Mouse (Mus musculus): ENCODE data around the gene Mdga1. TPM values are rescaled to one million over a fixed set of nuclear protein-coding genes. Genes with fewer than 3 reads are reported as not detected.

Mdga1 gene
- polyA plus RNA-seq, 1 experiment from 2014 or later, result 13.1 TPM

GRCm38 (mm10) chr17:29995986-29996385 is 26.1 kb upstream of the Mdga1 start:
- H3K9ac ChIP-seq (replicated peaks), result no peak overlapping the region
- H3K4me2 ChIP-seq (replicated peaks), result no peak overlapping the region
- no peaks in the 10 kb centered on the region for H3K36me3 ChIP-seq
- no peak overlapping the region for H3K27ac ChIP-seq (replicated peaks)
- H3K4me3 ChIP-seq, result no peak overlapping the region
- no peaks in the 10 kb centered on the region for H3K9me3 ChIP-seq
- peaks cover 32% of the 10 kb centered on the region for H3K27me3 ChIP-seq
- WGBS, result 86% methylated on average over 5 of the region's 5 CpGs
- no peaks in the 10 kb centered on the region for H3K4me1 ChIP-seq
- ATAC-seq (ENCODE audit: low FRiP score, low read depth), result no peak

GRCm38 (mm10) chr17:29994459-29994858 is 24.6 kb upstream of the Mdga1 start:
- H3K27ac ChIP-seq (replicated peaks), result no peak overlapping the region
- H3K4me3 ChIP-seq, result no peak overlapping the region
- 74% methylated on average over 4 of the region's 4 CpGs for WGBS
- H3K9ac ChIP-seq (replicated peaks), result no peak overlapping the region
- H3K9me3 ChIP-seq, result no peaks in the 10 kb centered on the region
- H3K36me3 ChIP-seq, result no peaks in the 10 kb centered on the region
- peaks cover 25% of the 10 kb centered on the region for H3K27me3 ChIP-seq
- ATAC-seq (ENCODE audit: low FRiP score, low read depth), result no peak
- no peak overlapping the region for H3K4me2 ChIP-seq (replicated peaks)
- H3K4me1 ChIP-seq, result no peaks in the 10 kb centered on the region

- whole genome bisulfite sequencing, result 88% methylated on average over 3 of the region's 3 CpGs
- Histone ChIP-seq H3K27ac (replicated peaks) (no peak overlapping the region), H3K36me3 (no peaks in the 10 kb centered on the region), H3K9ac (replicated peaks) (no peak overlapping the region), H3K9me3 (no peaks in the 10 kb centered on the region), H3K4me3 (no peak overlapping the region), H3K4me2 (replicated peaks) (no peak overlapping the region), H3K27me3 (peaks cover 25% of the 10 kb centered on the region), H3K4me1 (no peaks in the 10 kb centered on the region)
- no peak for ATAC-seq (ENCODE audit: low FRiP score, low read depth)
These were observed 24.1 kb upstream of the Mdga1 start for GRCm38 (mm10) chr17:29994011-29994410.

GRCm38 (mm10) chr17:29993488-29993887 is 23.6 kb upstream of the Mdga1 start:
- H3K9ac ChIP-seq (replicated peaks), result no peak overlapping the region
- no peak overlapping the region for H3K4me2 ChIP-seq (replicated peaks)
- 89% methylated on average over 8 of the region's 8 CpGs for WGBS
- H3K4me1 ChIP-seq, result no peaks in the 10 kb centered on the region
- no peaks in the 10 kb centered on the region for H3K9me3 ChIP-seq
- H3K4me3 ChIP-seq, result no peak overlapping the region
- no peak overlapping the region for H3K27ac ChIP-seq (replicated peaks)
- H3K36me3 ChIP-seq, result no peaks in the 10 kb centered on the region
- ATAC-seq (ENCODE audit: low FRiP score, low read depth), result no peak
- H3K27me3 ChIP-seq, result peaks cover 25% of the 10 kb centered on the region

- 97% methylated on average over 2 of the region's 2 CpGs for WGBS
- Histone ChIP-seq H3K9me3 (no peaks in the 10 kb centered on the region), H3K4me2 (replicated peaks) (no peak overlapping the region), H3K9ac (replicated peaks) (no peak overlapping the region), H3K4me1 (no peaks in the 10 kb centered on the region), H3K27me3 (0 out of 2 replicates have a peak, but pooled peaks cover 9% of the 10 kb centered on the region), H3K27ac (replicated peaks) (no peak overlapping the region), H3K36me3 (no peaks in the 10 kb centered on the region), H3K4me3 (no peak overlapping the region)
- ATAC-seq (ENCODE audit: low FRiP score, low read depth), result no peak
These were observed 21.0 kb upstream of the Mdga1 start for GRCm38 (mm10) chr17:29990845-29991244.

- no peak overlapping the region for H3K27ac ChIP-seq (replicated peaks)
- H3K9me3 ChIP-seq, result no peaks in the 10 kb centered on the region
- no peak for ATAC-seq (ENCODE audit: low FRiP score, low read depth)
- H3K36me3 ChIP-seq, result no peaks in the 10 kb centered on the region
- H3K4me1 ChIP-seq, result no peaks in the 10 kb centered on the region
- 0 out of 2 replicates have a peak, but pooled peaks cover 8% of the 10 kb centered on the region for H3K27me3 ChIP-seq
- no peak overlapping the region for H3K4me3 ChIP-seq
- H3K9ac ChIP-seq (replicated peaks), result no peak overlapping the region
- no peak overlapping the region for H3K4me2 ChIP-seq (replicated peaks)
- WGBS, result 85% methylated on average over 3 of the region's 3 CpGs
These were observed 20.2 kb upstream of the Mdga1 start for GRCm38 (mm10) chr17:29990136-29990535.

GRCm38 (mm10) chr17:29989653-29990052 is 19.8 kb upstream of the Mdga1 start:
- no peak overlapping the region for H3K9ac ChIP-seq (replicated peaks)
- no peak overlapping the region for H3K27ac ChIP-seq (replicated peaks)
- WGBS, result 88% methylated on average over 5 of the region's 5 CpGs
- no peaks in the 10 kb centered on the region for H3K36me3 ChIP-seq
- ATAC-seq (ENCODE audit: low FRiP score, low read depth), result no peak
- 0 out of 2 replicates have a peak, but pooled peaks cover 8% of the 10 kb centered on the region for H3K27me3 ChIP-seq
- H3K4me3 ChIP-seq, result no peak overlapping the region
- no peaks in the 10 kb centered on the region for H3K4me1 ChIP-seq
- no peaks in the 10 kb centered on the region for H3K9me3 ChIP-seq
- no peak overlapping the region for H3K4me2 ChIP-seq (replicated peaks)

- Histone ChIP-seq H3K4me1 (no peaks in the 10 kb centered on the region), H3K27ac (replicated peaks) (no peak overlapping the region), H3K36me3 (no peaks in the 10 kb centered on the region), H3K4me2 (replicated peaks) (no peak overlapping the region), H3K9ac (replicated peaks) (no peak overlapping the region), H3K27me3 (no peaks in the 10 kb centered on the region), H3K9me3 (no peaks in the 10 kb centered on the region), H3K4me3 (no peak overlapping the region)
- ATAC-seq (ENCODE audit: low FRiP score, low read depth), result no peak
- 77% methylated on average over 5 of the region's 5 CpGs for WGBS
These were observed 18.3 kb upstream of the Mdga1 start for GRCm38 (mm10) chr17:29988141-29988540.

GRCm38 (mm10) chr17:29985534-29985933 is 15.6 kb upstream of the Mdga1 start:
- 23% methylated on average over 3 of the region's 3 CpGs for WGBS
- no peak overlapping the region for H3K27ac ChIP-seq (replicated peaks)

GRCm38 (mm10) chr17:29984931-29985330 is 15.0 kb upstream of the Mdga1 start:
- Histone ChIP-seq H3K4me2 (replicated peaks) (no peak overlapping the region), H3K4me3 (no peak overlapping the region), H3K36me3 (no peaks in the 10 kb centered on the region), H3K4me1 (no peaks in the 10 kb centered on the region), H3K9ac (replicated peaks) (no peak overlapping the region), H3K9me3 (0 out of 2 replicates have a peak, but pooled peaks cover 3% of the 10 kb centered on the region), H3K27me3 (no peaks in the 10 kb centered on the region), H3K27ac (replicated peaks) (no peak overlapping the region)
- 88% methylated on average over 7 of the region's 7 CpGs for WGBS
- ATAC-seq (ENCODE audit: low FRiP score, low read depth), result no peak

More at GRCm38 (mm10) chr17:29985534-29985933, 15.6 kb upstream of the Mdga1 start:
- Histone ChIP-seq H3K9ac (replicated peaks) (no peak overlapping the region), H3K36me3 (no peaks in the 10 kb centered on the region), H3K9me3 (0 out of 2 replicates have a peak, but pooled peaks cover 3% of the 10 kb centered on the region), H3K4me1 (no peaks in the 10 kb centered on the region), H3K4me3 (no peak overlapping the region), H3K4me2 (replicated peaks) (no peak overlapping the region), H3K27me3 (no peaks in the 10 kb centered on the region)
- no peak for ATAC-seq (ENCODE audit: low FRiP score, low read depth)

GRCm38 (mm10) chr17:29983190-29983589 is 13.3 kb upstream of the Mdga1 start:
- no peaks in the 10 kb centered on the region for H3K27me3 ChIP-seq
- H3K4me3 ChIP-seq, result no peak overlapping the region
- WGBS, result 83% methylated on average over 5 of the region's 5 CpGs
- H3K4me2 ChIP-seq (replicated peaks), result no peak overlapping the region
- no peak overlapping the region for H3K9ac ChIP-seq (replicated peaks)
- no peaks in the 10 kb centered on the region for H3K4me1 ChIP-seq
- H3K9me3 ChIP-seq, result 0 out of 2 replicates have a peak, but pooled peaks cover 3% of the 10 kb centered on the region
- no peak overlapping the region for H3K27ac ChIP-seq (replicated peaks)
- no peak for ATAC-seq (ENCODE audit: low FRiP score, low read depth)
- H3K36me3 ChIP-seq, result no peaks in the 10 kb centered on the region

GRCm38 (mm10) chr17:29981568-29981967 is 11.7 kb upstream of the Mdga1 start:
- Histone ChIP-seq H3K36me3 (no peaks in the 10 kb centered on the region), H3K27ac (replicated peaks) (no peak overlapping the region), H3K9ac (replicated peaks) (no peak overlapping the region), H3K4me1 (no peaks in the 10 kb centered on the region), H3K9me3 (0 out of 2 replicates have a peak, but pooled peaks cover 3% of the 10 kb centered on the region), H3K4me2 (replicated peaks) (0 out of 2 replicates have a peak overlapping the region, but pooled peaks have one; percentile 5), H3K4me3 (no peak overlapping the region), H3K27me3 (no peaks in the 10 kb centered on the region)
- WGBS, result 68% methylated on average over 8 of the region's 8 CpGs
- no peak for ATAC-seq (ENCODE audit: low FRiP score, low read depth)

GRCm38 (mm10) chr17:29979841-29980240 is 10.0 kb upstream of the Mdga1 start:
- Histone ChIP-seq H3K27ac (replicated peaks) (no peak overlapping the region), H3K4me1 (0 out of 2 replicates have a peak, but pooled peaks cover 4% of the 10 kb centered on the region), H3K27me3 (0 out of 2 replicates have a peak, but pooled peaks cover 3% of the 10 kb centered on the region), H3K4me2 (replicated peaks) (no peak overlapping the region), H3K9me3 (0 out of 2 replicates have a peak, but pooled peaks cover 3% of the 10 kb centered on the region), H3K4me3 (no peak overlapping the region), H3K36me3 (no peaks in the 10 kb centered on the region), H3K9ac (replicated peaks) (no peak overlapping the region)
- ATAC-seq (ENCODE audit: low FRiP score, low read depth), result no peak
- WGBS, result 82% methylated on average over 7 of the region's 7 CpGs
